Mouse (Mus musculus) urinary bladder, postnatal 25 days (tissue): Measurements from ENCODE around the gene Trip12.

Source experiments
- DNase-seq: peaks from one replicate; pipeline ENCODE4 v3.0.0; 2022; ENCODE audit warnings: low spot score

Trip12 gene

GRCm38 (mm10) chr1:84780630-84781029, 59.7 kb downstream of the Trip12 start:
- DNase-seq = no peak

- DNase-seq = no peak
Measured at GRCm38 (mm10) chr1:84777455-84777854, 62.9 kb downstream of the Trip12 start.

GRCm38 (mm10) chr1:84758843-84759242, 81.5 kb downstream of the Trip12 start:
- no peak for DNase-seq

GRCm38 (mm10) chr1:84742156-84742555, 98.2 kb downstream of the Trip12 start:
- no peak for DNase-seq

- DNase-seq = no peak
Measured at GRCm38 (mm10) chr1:84740080-84740479, 100.2 kb downstream of the Trip12 start.

GRCm38 (mm10) chr1:84737097-84737496, 103.2 kb downstream of the Trip12 start:
- no peak for DNase-seq

- no peak for DNase-seq
Measured at GRCm38 (mm10) chr1:84733799-84734198, 106.5 kb downstream of the Trip12 start.

GRCm38 (mm10) chr1:84731763-84732162, 108.6 kb downstream of the Trip12 start:
- DNase-seq = no peak

- DNase-seq = no peak
Measured at GRCm38 (mm10) chr1:84722841-84723240, 117.5 kb downstream of the Trip12 start.

- no peak for DNase-seq
Measured at GRCm38 (mm10) chr1:84722371-84722770, 117.9 kb downstream of the Trip12 start.

- no peak for DNase-seq
Measured at GRCm38 (mm10) chr1:84721942-84722341, 118.4 kb downstream of the Trip12 start.

- no peak for DNase-seq
Measured at GRCm38 (mm10) chr1:84709810-84710785, 130.2 kb downstream of the Trip12 start.

- no peak for DNase-seq
Measured at GRCm38 (mm10) chr1:84709406-84709805, 130.9 kb downstream of the Trip12 start.

GRCm38 (mm10) chr1:84700254-84700653, 140.1 kb downstream of the Trip12 start:
- no peak for DNase-seq

GRCm38 (mm10) chr1:84697136-84697535, 143.2 kb downstream of the Trip12 start:
- DNase-seq = no peak

- peak; percentile 72 for DNase-seq
Measured at GRCm38 (mm10) chr1:84695517-84696411, 144.6 kb downstream of the Trip12 start, which contains the start of gene Dner. TSS of gene Dner (minus strand) at chr1:84696221.

- no peak for DNase-seq
Measured at GRCm38 (mm10) chr1:84694688-84695474, 145.4 kb downstream of the Trip12 start.

GRCm38 (mm10) chr1:84677910-84678309, 162.4 kb downstream of the Trip12 start:
- DNase-seq = no peak
